Mouse (Mus musculus) midbrain, embryonic 16.5 days (tissue): Measurements from ENCODE around the gene Lrrc14b. TPM values are rescaled to one million over a fixed set of nuclear protein-coding genes. Genes with fewer than 3 reads are reported as not detected.

Experiments
- ATAC-seq: fragments of 200-750 bp; cut with Nextera tagmentation; 2 replicates; pipeline ENCODE4 v1.8.0; 2017; ENCODE audit warnings: moderate TSS enrichment
- H3K27ac ChIP-seq: fragments of 300-500 bp; sonication (generic); 2 replicates; pipeline ENCODE4 v1.5.1; 2014; ENCODE audit warnings: mild to moderate bottlenecking, low read length, mixed read lengths
- H3K27me3 ChIP-seq: fragments of 300-500 bp; sonication (generic); 2 replicates; pipeline ENCODE4 v1.6.1; 2014; ENCODE audit warnings: low read depth, low read length, mixed read lengths; ENCODE audit not compliant: control insufficient read depth, insufficient read depth
- H3K36me3 ChIP-seq: fragments of 300-500 bp; sonication (generic); 2 replicates; pipeline ENCODE4 v1.6.1; 2014; ENCODE audit warnings: mild to moderate bottlenecking, low read length, moderate library complexity, mixed read lengths; ENCODE audit not compliant: control insufficient read depth, insufficient read depth
- H3K4me1 ChIP-seq: fragments of 300-500 bp; sonication (generic); 2 replicates; pipeline ENCODE4 v1.6.1; 2014; ENCODE audit warnings: mild to moderate bottlenecking, low read length, mixed read lengths; ENCODE audit not compliant: control insufficient read depth, insufficient read depth
- H3K4me2 ChIP-seq: fragments of 300-500 bp; sonication (generic); 2 replicates; pipeline ENCODE4 v1.6.1; 2014; ENCODE audit warnings: mild to moderate bottlenecking, low read length, mixed read lengths
- H3K4me3 ChIP-seq: fragments of 300-500 bp; sonication (generic); 2 replicates; pipeline ENCODE4 v1.5.1; 2014; ENCODE audit warnings: low read depth, mild to moderate bottlenecking, low read length, moderate library complexity, mixed read lengths
- H3K9ac ChIP-seq: fragments of 300-500 bp; sonication (generic); 2 replicates; pipeline ENCODE4 v1.6.1; 2014; ENCODE audit warnings: low read depth, low read length, mixed read lengths
- H3K9me3 ChIP-seq: fragments of 300-500 bp; sonication (generic); replicated peaks from 2 replicates; pipeline ENCODE4 v1.6.1; 2014; ENCODE audit warnings: mild to moderate bottlenecking, low read length, mixed read lengths; ENCODE audit not compliant: control insufficient read depth, poor library complexity, severe bottlenecking
- WGBS: fragments of 180-500 bp; shearing (Covaris S2); extraction: QIAGEN DNeasy Blood & Tissue Kit; methylation state at CpG from one replicate; pipeline ENCODE4 v1.1.7; 2014; 5-methylcytosine and 5-hydroxymethylcytosine counted together
- polyA plus RNA-seq: library from polyadenylated mRNA; unstranded; fragments of >200 nt; fragmentation: Nextera tagmentation; extraction: Ambion mirVana; gene quantifications from 2 replicates; pipeline ENCODE4 v1.2.1, GENCODE M21; 2015

Lrrc14b gene
- not detected in 2 replicates for polyA plus RNA-seq

DNA sequence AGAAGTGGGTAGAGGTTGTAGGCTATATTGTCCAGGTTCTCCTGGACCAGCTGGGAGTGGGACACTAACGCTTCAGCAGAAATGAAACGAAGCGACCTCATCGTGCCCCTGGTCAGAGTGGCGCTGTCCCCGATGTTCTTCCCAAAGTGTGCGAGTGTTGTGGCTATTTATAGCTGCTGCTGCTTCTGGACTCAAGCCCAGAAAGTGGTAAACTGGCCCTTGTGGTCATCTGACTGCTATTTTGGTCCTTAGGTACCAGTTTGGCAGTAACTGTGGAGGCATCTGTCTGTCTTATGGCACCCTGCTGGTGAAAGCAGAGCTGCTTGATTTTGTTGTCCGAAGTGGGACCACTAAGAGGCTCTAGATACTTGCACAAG, at the start of gene Lrrc14b:
Gene Lrrc14b, minus strand, starts transcription at position 147 of the 377 bp plus-strand sequence.
- no peak for ATAC-seq
- Histone ChIP-seq H3K27ac (no peak within 1 kb of the TSS), H3K4me3 (no peak within 1 kb of the TSS), H3K9me3 (no peaks in the 10 kb centered on the region), H3K4me1 (no peaks in the 10 kb centered on the region), H3K36me3 (peaks cover 14% of the 10 kb centered on the region), H3K9ac (no peak within 1 kb of the TSS), H3K27me3 (no peaks in the 10 kb centered on the region), H3K4me2 (no peak within 1 kb of the TSS)
- WGBS, result 88% methylated on average over 8 of the region's 8 CpGs

DNA sequence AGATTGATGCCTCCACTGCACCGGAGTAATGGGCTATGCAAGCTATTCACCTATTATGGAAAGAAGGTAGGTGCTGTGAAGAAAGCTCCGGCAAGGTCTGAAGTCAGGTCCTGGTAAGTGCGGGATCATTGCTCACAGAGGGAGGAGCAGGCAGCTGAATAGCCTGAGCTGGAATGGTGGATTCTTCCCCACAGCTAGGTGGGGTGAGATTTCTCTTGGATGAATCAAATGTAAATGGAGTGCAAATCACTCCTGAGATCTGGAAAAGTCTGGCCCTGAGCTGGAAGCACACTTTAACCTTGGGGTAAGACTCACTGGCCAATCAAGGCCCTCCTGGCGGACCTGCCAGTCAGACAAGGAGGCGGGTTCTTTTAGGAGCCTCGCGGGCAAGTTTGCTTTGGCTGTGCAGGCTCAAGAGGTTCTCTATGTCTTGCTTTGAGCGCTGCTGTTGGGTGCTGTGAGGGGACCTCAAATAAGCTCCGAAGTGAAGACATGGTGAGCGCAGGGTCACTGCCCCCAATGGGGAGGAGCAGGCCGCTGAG, 35.6 kb upstream of the Lrrc14b start, which contains the start of gene Ftl1-ps1:
Gene Ftl1-ps1, plus strand, starts transcription at position 397 of the 542 bp plus-strand sequence.
- Histone ChIP-seq H3K27me3 (0 out of 2 replicates have a peak, but pooled peaks cover 3% of the 10 kb centered on the region), H3K36me3 (no peaks in the 10 kb centered on the region), H3K4me1 (no peaks in the 10 kb centered on the region), H3K27ac (no peak within 1 kb of the TSS), H3K4me2 (peak within 1 kb of the TSS; percentile 14), H3K4me3 (no peak within 1 kb of the TSS), H3K9me3 (no peaks in the 10 kb centered on the region), H3K9ac (no peak within 1 kb of the TSS)
- WGBS, result 9% methylated on average over 11 of the region's 11 CpGs
- ATAC-seq, result no peak

DNA sequence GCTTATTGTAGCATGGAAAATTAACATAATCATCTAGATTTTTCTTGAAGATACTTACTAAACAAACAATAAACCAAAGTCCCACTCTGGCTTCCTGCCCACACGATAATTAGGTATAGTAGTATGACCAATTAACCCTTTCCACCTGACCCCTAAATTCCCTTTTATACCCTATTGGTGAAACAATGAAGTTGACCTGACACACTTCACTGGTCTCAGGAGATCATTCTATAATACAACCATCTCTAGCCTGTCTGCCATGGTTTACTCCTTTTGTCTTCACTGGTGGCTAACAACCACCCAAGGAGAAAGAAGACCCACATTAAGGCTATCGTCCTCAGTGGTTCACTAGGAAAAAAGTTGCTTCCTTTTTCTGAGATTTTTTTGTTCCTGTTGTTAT, 27.4 kb upstream of the Lrrc14b start:
- peak; percentile 40 for ATAC-seq
- peaks cover 4% of the 10 kb centered on the region for H3K4me1 ChIP-seq
- no peak overlapping the region for H3K27ac ChIP-seq
- WGBS, result 74% methylated on average over 2 of the region's 2 CpGs
- no peak overlapping the region for H3K9ac ChIP-seq
- no peak overlapping the region for H3K4me3 ChIP-seq
- H3K27me3 ChIP-seq, result no peaks in the 10 kb centered on the region
- H3K4me2 ChIP-seq, result no peak overlapping the region
- no peaks in the 10 kb centered on the region for H3K36me3 ChIP-seq
- H3K9me3 ChIP-seq, result no peaks in the 10 kb centered on the region

DNA sequence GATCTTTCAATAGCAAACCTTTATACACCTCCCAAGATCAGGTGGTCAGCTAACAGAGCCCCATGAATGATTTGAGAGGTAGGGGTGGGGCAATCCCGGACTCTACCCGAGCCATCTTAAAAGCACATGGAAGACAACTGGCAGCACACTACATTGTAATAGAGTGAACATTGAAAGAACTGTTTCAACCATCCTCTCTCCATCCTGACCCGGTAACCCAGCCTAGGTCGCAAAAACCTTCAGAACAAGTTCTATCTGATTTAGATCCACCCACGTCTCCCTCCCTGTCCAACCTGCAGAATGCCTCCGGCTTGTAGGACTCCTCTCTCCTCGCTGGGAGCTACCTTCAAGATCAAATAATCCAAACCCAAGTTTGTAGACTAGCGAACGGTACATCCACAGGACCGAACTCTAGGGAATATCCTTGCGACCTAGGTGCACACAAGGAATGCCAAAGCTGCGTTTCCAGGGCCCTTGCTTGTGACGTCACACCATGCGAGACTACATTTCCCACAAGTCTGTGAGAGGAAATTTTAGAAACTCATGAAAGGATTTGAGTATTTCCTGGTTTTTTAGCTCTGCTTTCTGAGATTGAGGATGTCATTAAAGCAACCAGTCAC, 26.7 kb upstream of the Lrrc14b start, which contains the start of gene Zfp72:
Gene Zfp72, minus strand, starts transcription at position 466 of the 620 bp plus-strand sequence.
- Histone ChIP-seq H3K27me3 (no peaks in the 10 kb centered on the region), H3K9me3 (no peaks in the 10 kb centered on the region), H3K9ac (peak within 1 kb of the TSS; percentile 70), H3K27ac (peak within 1 kb of the TSS; percentile 43), H3K4me1 (peaks cover 4% of the 10 kb centered on the region), H3K36me3 (no peaks in the 10 kb centered on the region), H3K4me3 (peak within 1 kb of the TSS; percentile 55), H3K4me2 (peak within 1 kb of the TSS; percentile 59)
- WGBS, result 1% methylated on average over 14 of the region's 14 CpGs
- ATAC-seq, result peak; percentile 95

DNA sequence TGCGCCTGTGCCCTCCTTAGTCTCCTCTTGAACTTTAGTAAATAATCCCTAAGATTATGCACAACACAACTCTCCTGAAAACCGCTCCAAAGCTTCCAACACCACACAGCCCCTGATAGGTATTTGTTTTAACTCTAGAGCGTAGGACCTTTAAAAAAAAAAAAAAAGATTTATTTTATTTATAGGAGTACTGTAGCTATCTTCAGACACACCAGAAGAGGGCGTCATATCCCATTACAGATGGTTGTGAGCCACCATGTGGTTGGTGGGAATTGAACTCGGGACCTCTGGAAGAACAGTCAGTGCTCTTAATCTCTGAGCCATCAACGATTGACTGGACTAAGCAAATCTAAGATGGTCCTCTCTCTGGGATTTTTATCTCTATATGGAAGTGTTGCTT, 25.9 kb upstream of the Lrrc14b start:
- no peaks in the 10 kb centered on the region for H3K9me3 ChIP-seq
- peak overlapping the region; percentile 55 for H3K4me3 ChIP-seq
- peak overlapping the region; percentile 59 for H3K4me2 ChIP-seq
- 71% methylated on average over 6 of the region's 6 CpGs for WGBS
- peaks cover 4% of the 10 kb centered on the region for H3K4me1 ChIP-seq
- ATAC-seq, result peak; percentile 41; the same call in 1 of the 2 replicates
- H3K36me3 ChIP-seq, result no peaks in the 10 kb centered on the region
- peak overlapping the region; percentile 70; the same call in 1 of the 2 replicates for H3K9ac ChIP-seq
- H3K27me3 ChIP-seq, result no peaks in the 10 kb centered on the region
- H3K27ac ChIP-seq, result no peak overlapping the region

DNA sequence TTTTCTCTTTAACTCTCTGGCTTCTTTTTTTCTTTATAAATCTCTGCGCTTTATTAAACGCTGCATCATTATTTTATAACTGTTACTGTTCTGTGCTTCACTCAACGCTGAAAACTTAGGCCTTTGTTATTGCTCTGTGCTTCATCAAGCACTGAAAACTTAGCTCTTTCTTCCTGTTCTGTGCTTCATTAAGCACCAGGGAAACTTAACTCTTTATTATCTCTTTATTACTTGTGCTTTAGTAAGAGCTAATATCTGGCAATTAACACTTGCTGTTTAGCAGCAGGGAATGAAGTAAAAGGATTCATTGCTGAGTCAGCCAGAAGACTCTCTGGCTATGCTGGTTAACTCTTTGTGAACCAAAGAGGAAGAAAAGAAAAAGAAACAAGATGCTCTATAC, 18.5 kb upstream of the Lrrc14b start:
- no peak for ATAC-seq
- no peak overlapping the region for H3K4me2 ChIP-seq
- H3K9me3 ChIP-seq, result no peaks in the 10 kb centered on the region
- H3K4me1 ChIP-seq, result no peaks in the 10 kb centered on the region
- H3K9ac ChIP-seq, result no peak overlapping the region
- H3K4me3 ChIP-seq, result no peak overlapping the region
- no peaks in the 10 kb centered on the region for H3K36me3 ChIP-seq
- no peak overlapping the region for H3K27ac ChIP-seq
- no peaks in the 10 kb centered on the region for H3K27me3 ChIP-seq
- 61% methylated on average over 3 of the region's 3 CpGs for WGBS

DNA sequence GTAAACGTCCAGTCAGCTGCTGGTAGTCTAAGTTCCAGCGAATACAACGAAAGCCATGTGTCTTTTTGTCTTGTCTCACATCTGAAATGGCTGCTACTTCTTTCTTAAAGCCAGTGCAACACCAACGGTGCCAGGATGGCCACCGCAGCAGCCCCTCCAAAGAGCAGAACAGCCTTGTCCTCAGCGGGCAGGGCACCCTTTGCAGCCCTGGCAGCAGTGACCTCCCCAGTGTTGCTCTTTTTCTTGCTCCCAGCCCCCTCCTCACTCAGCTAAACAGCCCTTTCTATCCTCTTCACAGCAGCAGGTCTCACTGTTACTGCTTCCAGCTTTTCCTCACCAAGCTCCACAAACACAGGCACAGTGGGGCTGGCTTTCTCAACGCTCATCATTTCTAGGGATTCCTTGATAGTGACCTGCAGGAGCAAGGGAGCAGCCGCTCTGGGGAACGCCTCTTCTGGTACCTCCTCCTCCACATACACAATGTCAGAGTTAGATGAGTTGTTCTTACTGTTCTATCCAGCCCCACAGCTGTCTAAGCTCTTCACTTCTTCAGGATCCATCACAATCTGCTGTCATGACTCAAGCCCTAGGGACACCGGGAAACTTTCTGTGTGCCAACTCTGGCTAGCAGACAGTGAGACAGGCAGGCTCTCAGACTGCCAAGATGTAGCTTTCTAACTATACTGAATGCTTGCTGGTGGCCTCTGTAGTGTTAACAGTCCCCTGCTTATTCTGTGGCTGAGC, 17.9 kb upstream of the Lrrc14b start:
- WGBS, result 73% methylated on average over 10 of the region's 10 CpGs
- ATAC-seq, result no peak
- Histone ChIP-seq H3K36me3 (no peaks in the 10 kb centered on the region), H3K4me2 (no peak overlapping the region), H3K9me3 (no peaks in the 10 kb centered on the region), H3K9ac (no peak overlapping the region), H3K27ac (no peak overlapping the region), H3K4me1 (no peaks in the 10 kb centered on the region), H3K27me3 (no peaks in the 10 kb centered on the region), H3K4me3 (no peak overlapping the region)

DNA sequence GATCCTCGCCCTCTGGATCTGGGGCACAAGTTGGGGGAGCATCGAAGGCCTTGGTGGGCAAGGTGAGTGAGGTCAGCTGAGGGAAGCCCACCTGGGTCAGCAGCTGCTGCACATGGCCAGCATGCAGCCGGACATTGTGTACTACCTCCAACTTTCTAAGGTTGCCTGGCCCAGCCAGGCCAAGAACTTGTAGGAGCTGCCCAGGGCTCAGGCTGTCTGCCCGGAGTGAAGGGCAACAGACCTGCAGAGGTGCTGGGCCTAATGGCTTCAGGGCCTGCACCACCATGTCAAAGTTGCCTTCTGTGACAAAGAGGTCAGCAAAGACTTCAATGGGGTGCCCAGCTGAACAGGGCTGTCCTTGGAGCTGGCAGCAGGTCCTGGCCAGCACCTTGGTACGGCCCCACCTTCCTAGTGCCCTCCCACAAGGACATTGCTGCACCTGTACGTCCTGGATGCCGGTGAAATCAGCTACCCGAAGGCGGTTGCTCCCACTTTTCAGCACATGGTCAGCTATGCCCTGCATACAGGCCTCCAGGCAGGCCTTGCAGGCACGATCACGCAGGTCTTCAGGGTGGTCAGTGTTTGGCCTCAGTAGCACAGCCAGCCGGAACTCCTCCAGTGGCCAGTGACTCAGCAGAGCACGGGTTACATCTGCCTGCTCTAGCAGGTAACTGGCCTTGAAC, 488 bp downstream of the Lrrc14b start:
- H3K9ac ChIP-seq, result no peak overlapping the region
- H3K36me3 ChIP-seq, result peaks cover 18% of the 10 kb centered on the region
- no peaks in the 10 kb centered on the region for H3K9me3 ChIP-seq
- H3K4me1 ChIP-seq, result no peaks in the 10 kb centered on the region
- ATAC-seq, result peak; percentile 18; the same call in 1 of the 2 replicates
- WGBS, result 97% methylated on average over 13 of the region's 13 CpGs
- H3K4me2 ChIP-seq, result no peak overlapping the region
- no peak overlapping the region for H3K4me3 ChIP-seq
- H3K27ac ChIP-seq, result no peak overlapping the region
- no peaks in the 10 kb centered on the region for H3K27me3 ChIP-seq
